Mouse (Mus musculus): ENCODE measurements at regions not wholly inside any gene's neighbourhood (a gene's known extent, or its start where the extent isn't known, plus 50 kb on each side); places are given as distances from the start of the nearest gene placed in this dataset.
"Not testable (repeated sequence)": the region's sequence is repeated elsewhere in the genome, so short reads cannot be mapped to it uniquely, and the experiment has no call there.

- no peak for DNase-seq (ENCODE audit: low spot score)
These were observed 533.1 kb downstream of the Shisa9 start for GRCm38 (mm10) chr16:12516834-12517685.

- no peak for DNase-seq (ENCODE audit: low spot score)
These were observed 534.4 kb downstream of the Shisa9 start for GRCm38 (mm10) chr16:12518264-12518663.

GRCm38 (mm10) chr16:12521711-12522476 is 538.0 kb downstream of the Shisa9 start:
- no peak for DNase-seq (ENCODE audit: low spot score)

GRCm38 (mm10) chr16:12548462-12548861 is 561.0 kb upstream of the Ercc4 start:
- no peak for DNase-seq (ENCODE audit: low spot score)

- no peak for DNase-seq (ENCODE audit: low spot score)
These were observed 520.6 kb upstream of the Ercc4 start for GRCm38 (mm10) chr16:12588889-12589288.

- no peak for DNase-seq (ENCODE audit: low spot score)
These were observed 501.2 kb upstream of the Ercc4 start for GRCm38 (mm10) chr16:12608259-12608658.

GRCm38 (mm10) chr16:12611106-12611505 is 498.4 kb upstream of the Ercc4 start:
- DNase-seq (ENCODE audit: low spot score), result no peak

- no peak for DNase-seq (ENCODE audit: low spot score)
These were observed 491.7 kb upstream of the Ercc4 start for GRCm38 (mm10) chr16:12617781-12618180.

- no peak for DNase-seq (ENCODE audit: low spot score)
These were observed 477.0 kb upstream of the Ercc4 start for GRCm38 (mm10) chr16:12632533-12632932.

GRCm38 (mm10) chr16:12638971-12639640 is 470.4 kb upstream of the Ercc4 start:
- no peak for DNase-seq (ENCODE audit: low spot score)

GRCm38 (mm10) chr16:12643053-12643452 is 466.4 kb upstream of the Ercc4 start:
- no peak for DNase-seq (ENCODE audit: low spot score)

GRCm38 (mm10) chr16:12644621-12645020 is 464.9 kb upstream of the Ercc4 start:
- DNase-seq (ENCODE audit: low spot score), result no peak

- no peak for DNase-seq (ENCODE audit: low spot score)
These were observed 457.3 kb upstream of the Ercc4 start for GRCm38 (mm10) chr16:12652180-12652579.

- not testable (repeated sequence) for DNase-seq (ENCODE audit: low spot score)
These were observed 435.8 kb upstream of the Ercc4 start for GRCm38 (mm10) chr16:12673656-12674055.

- no peak for DNase-seq (ENCODE audit: low spot score)
These were observed 428.0 kb upstream of the Ercc4 start for GRCm38 (mm10) chr16:12681474-12681873.

- no peak for DNase-seq (ENCODE audit: low spot score)
These were observed 423.7 kb upstream of the Ercc4 start for GRCm38 (mm10) chr16:12685816-12686215.

- DNase-seq (ENCODE audit: low spot score), result no peak
These were observed 417.7 kb upstream of the Ercc4 start for GRCm38 (mm10) chr16:12691776-12692175.

- DNase-seq (ENCODE audit: low spot score), result no peak
These were observed 416.7 kb upstream of the Ercc4 start for GRCm38 (mm10) chr16:12692739-12693292.

GRCm38 (mm10) chr16:12693346-12693745 is 416.1 kb upstream of the Ercc4 start:
- no peak for DNase-seq (ENCODE audit: low spot score)

GRCm38 (mm10) chr16:12694646-12695045 is 414.8 kb upstream of the Ercc4 start:
- DNase-seq (ENCODE audit: low spot score), result no peak

GRCm38 (mm10) chr16:12696939-12697621 is 412.4 kb upstream of the Ercc4 start:
- no peak for DNase-seq (ENCODE audit: low spot score)

GRCm38 (mm10) chr16:12699557-12699956 is 409.9 kb upstream of the Ercc4 start:
- no peak for DNase-seq (ENCODE audit: low spot score)
